Mouse (Mus musculus): ENCODE measurements at regions not wholly inside any gene's neighbourhood (a gene's known extent, or its start where the extent isn't known, plus 50 kb on each side); places are given as distances from the start of the nearest gene placed in this dataset.

- 62% methylated on average over 15 of the region's 15 CpGs for WGBS
- H3K4me2 ChIP-seq (replicated peaks; ENCODE audit: low read depth), result no peak overlapping the region
- H3K4me3 ChIP-seq (ENCODE audit: low read depth, low read length), result no peak overlapping the region
- H3K9ac ChIP-seq (ENCODE audit: low read depth, low read length), result no peak overlapping the region
- H3K9me3 ChIP-seq (ENCODE audit: control insufficient read depth), result 0 out of 2 replicates have a peak, but pooled peaks cover 6% of the 10 kb centered on the region
- H3K36me3 ChIP-seq (ENCODE audit: control insufficient read depth, insufficient read depth), result no peaks in the 10 kb centered on the region
- no peaks in the 10 kb centered on the region for H3K4me1 ChIP-seq (replicated peaks; ENCODE audit: control insufficient read depth, insufficient read depth, low read length)
- ATAC-seq, result no peak
- no peak overlapping the region for H3K27ac ChIP-seq (ENCODE audit: low read depth, low read length)
- TF ChIP-seq CTCF (IDR thresholded peaks at IDR 0.05; ENCODE audit: low read depth), result no peak
- no peaks in the 10 kb centered on the region for H3K27me3 ChIP-seq (replicated peaks; ENCODE audit: control insufficient read depth, insufficient read depth, low read length)
Measured at GRCm38 (mm10) chr13:44580156-44580736, 149.0 kb upstream of the Jarid2 start.

GRCm38 (mm10) chr13:44580767-44581166 is 148.5 kb upstream of the Jarid2 start:
- ATAC-seq, result no peak
- no peak overlapping the region for H3K4me3 ChIP-seq (ENCODE audit: low read depth, low read length)
- 27% methylated on average over 9 of the region's 9 CpGs for WGBS
- 0 out of 2 replicates have a peak, but pooled peaks cover 6% of the 10 kb centered on the region for H3K9me3 ChIP-seq (ENCODE audit: control insufficient read depth)
- no peak for TF ChIP-seq CTCF (IDR thresholded peaks at IDR 0.05; ENCODE audit: low read depth)
- no peak overlapping the region for H3K27ac ChIP-seq (ENCODE audit: low read depth, low read length)
- H3K4me1 ChIP-seq (replicated peaks; ENCODE audit: control insufficient read depth, insufficient read depth, low read length), result no peaks in the 10 kb centered on the region
- no peaks in the 10 kb centered on the region for H3K27me3 ChIP-seq (replicated peaks; ENCODE audit: control insufficient read depth, insufficient read depth, low read length)
- H3K9ac ChIP-seq (ENCODE audit: low read depth, low read length), result no peak overlapping the region
- H3K36me3 ChIP-seq (ENCODE audit: control insufficient read depth, insufficient read depth), result no peaks in the 10 kb centered on the region
- no peak overlapping the region for H3K4me2 ChIP-seq (replicated peaks; ENCODE audit: low read depth)

DNA sequence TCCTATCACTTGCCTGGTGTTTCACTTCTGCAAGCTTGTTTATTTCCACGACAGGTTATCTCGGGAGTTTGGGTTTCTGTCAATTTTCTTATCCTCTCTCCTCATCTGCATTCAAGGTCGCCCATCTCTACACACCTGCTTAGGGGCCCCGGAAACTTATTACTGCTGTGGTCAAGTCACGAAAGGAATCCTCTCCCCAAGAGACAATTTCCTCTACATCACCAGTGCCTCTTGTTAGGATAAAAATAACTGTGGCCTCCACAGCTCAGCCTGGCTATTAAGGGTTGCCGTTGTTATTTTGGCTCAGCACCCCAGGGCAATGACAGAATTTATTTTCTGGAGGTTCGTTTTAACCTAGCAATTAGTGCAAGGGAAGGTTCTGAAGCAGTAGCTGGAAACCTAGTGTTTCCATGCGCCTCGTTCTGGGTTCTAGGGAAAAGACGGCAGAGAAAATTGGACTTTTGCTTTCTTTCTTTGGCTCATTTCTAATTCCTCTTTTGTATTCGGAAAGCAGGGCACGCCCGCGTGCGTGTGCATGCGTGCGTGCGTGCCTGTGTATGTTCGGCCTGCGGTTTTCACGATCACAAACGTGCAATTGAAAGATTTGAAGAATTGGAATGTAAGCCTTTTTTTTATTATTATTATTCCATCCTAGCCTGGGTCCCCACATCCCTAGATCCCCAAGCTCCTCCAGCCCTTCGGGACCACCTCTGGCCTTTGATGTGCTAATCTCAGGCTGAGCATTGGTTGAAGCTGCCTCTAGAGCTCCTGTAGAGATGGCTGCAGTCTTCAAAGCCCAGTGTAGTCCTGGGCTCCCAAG is 147.1 kb upstream of the Jarid2 start:
- Histone ChIP-seq H3K36me3 (ENCODE audit: control insufficient read depth, insufficient read depth) (no peaks in the 10 kb centered on the region), H3K4me2 (replicated peaks; ENCODE audit: low read depth) (no peak overlapping the region), H3K4me1 (replicated peaks; ENCODE audit: control insufficient read depth, insufficient read depth, low read length) (no peaks in the 10 kb centered on the region), H3K27me3 (replicated peaks; ENCODE audit: control insufficient read depth, insufficient read depth, low read length) (no peaks in the 10 kb centered on the region), H3K27ac (ENCODE audit: low read depth, low read length) (no peak overlapping the region), H3K9ac (ENCODE audit: low read depth, low read length) (no peak overlapping the region), H3K9me3 (ENCODE audit: control insufficient read depth) (0 out of 2 replicates have a peak, but pooled peaks cover 6% of the 10 kb centered on the region), H3K4me3 (ENCODE audit: low read depth, low read length) (no peak overlapping the region)
- TF ChIP-seq CTCF (IDR thresholded peaks at IDR 0.05; ENCODE audit: low read depth), result no peak
- no peak for ATAC-seq
- 68% methylated on average over 23 of the region's 23 CpGs for WGBS

DNA sequence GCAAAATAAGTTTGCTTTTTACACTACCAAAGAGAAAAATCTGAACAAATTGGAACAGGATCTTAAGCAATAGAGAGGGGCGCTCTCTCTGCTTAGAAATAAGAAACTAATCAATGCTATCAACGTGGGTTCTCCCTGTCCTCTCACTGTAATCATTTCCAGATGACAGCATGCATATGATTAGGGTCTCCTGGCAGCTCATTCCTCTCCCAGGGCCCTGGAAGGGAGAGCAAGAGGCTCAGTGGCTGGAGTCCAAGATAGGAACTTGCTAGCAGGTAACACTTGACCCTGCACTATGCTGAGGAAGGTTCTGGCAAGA is 146.5 kb upstream of the Jarid2 start:
- no peaks in the 10 kb centered on the region for H3K36me3 ChIP-seq (ENCODE audit: control insufficient read depth, insufficient read depth)
- no peaks in the 10 kb centered on the region for H3K27me3 ChIP-seq (replicated peaks; ENCODE audit: control insufficient read depth, insufficient read depth, low read length)
- 64% methylated on average over 2 of the region's 2 CpGs for WGBS
- TF ChIP-seq CTCF (IDR thresholded peaks at IDR 0.05; ENCODE audit: low read depth), result no peak
- no peak overlapping the region for H3K4me3 ChIP-seq (ENCODE audit: low read depth, low read length)
- no peak overlapping the region for H3K9ac ChIP-seq (ENCODE audit: low read depth, low read length)
- no peaks in the 10 kb centered on the region for H3K4me1 ChIP-seq (replicated peaks; ENCODE audit: control insufficient read depth, insufficient read depth, low read length)
- no peak overlapping the region for H3K27ac ChIP-seq (ENCODE audit: low read depth, low read length)
- 0 out of 2 replicates have a peak, but pooled peaks cover 6% of the 10 kb centered on the region for H3K9me3 ChIP-seq (ENCODE audit: control insufficient read depth)
- H3K4me2 ChIP-seq (replicated peaks; ENCODE audit: low read depth), result no peak overlapping the region
- ATAC-seq, result no peak

- WGBS, result 78% methylated on average over 5 of the region's 5 CpGs
- no peak overlapping the region for H3K9ac ChIP-seq (ENCODE audit: low read depth, low read length)
- ATAC-seq, result no peak
- H3K27ac ChIP-seq (ENCODE audit: low read depth, low read length), result no peak overlapping the region
- no peaks in the 10 kb centered on the region for H3K27me3 ChIP-seq (replicated peaks; ENCODE audit: control insufficient read depth, insufficient read depth, low read length)
- H3K4me1 ChIP-seq (replicated peaks; ENCODE audit: control insufficient read depth, insufficient read depth, low read length), result no peaks in the 10 kb centered on the region
- no peaks in the 10 kb centered on the region for H3K36me3 ChIP-seq (ENCODE audit: control insufficient read depth, insufficient read depth)
- 0 out of 2 replicates have a peak, but pooled peaks cover 6% of the 10 kb centered on the region for H3K9me3 ChIP-seq (ENCODE audit: control insufficient read depth)
- no peak for TF ChIP-seq CTCF (IDR thresholded peaks at IDR 0.05; ENCODE audit: low read depth)
- no peak overlapping the region for H3K4me3 ChIP-seq (ENCODE audit: low read depth, low read length)
- H3K4me2 ChIP-seq (replicated peaks; ENCODE audit: low read depth), result no peak overlapping the region
Measured at GRCm38 (mm10) chr13:44583614-44584013, 145.7 kb upstream of the Jarid2 start.

GRCm38 (mm10) chr13:44584151-44584550 is 145.1 kb upstream of the Jarid2 start:
- no peak for ATAC-seq
- 0 out of 2 replicates have a peak, but pooled peaks cover 1% of the 10 kb centered on the region for H3K9me3 ChIP-seq (ENCODE audit: control insufficient read depth)
- H3K4me1 ChIP-seq (replicated peaks; ENCODE audit: control insufficient read depth, insufficient read depth, low read length), result no peaks in the 10 kb centered on the region
- no peaks in the 10 kb centered on the region for H3K36me3 ChIP-seq (ENCODE audit: control insufficient read depth, insufficient read depth)
- H3K27me3 ChIP-seq (replicated peaks; ENCODE audit: control insufficient read depth, insufficient read depth, low read length), result no peaks in the 10 kb centered on the region
- H3K4me3 ChIP-seq (ENCODE audit: low read depth, low read length), result no peak overlapping the region
- no peak overlapping the region for H3K9ac ChIP-seq (ENCODE audit: low read depth, low read length)
- WGBS, result 38% methylated on average over 8 of the region's 8 CpGs
- no peak overlapping the region for H3K27ac ChIP-seq (ENCODE audit: low read depth, low read length)
- TF ChIP-seq CTCF (IDR thresholded peaks at IDR 0.05; ENCODE audit: low read depth), result no peak
- H3K4me2 ChIP-seq (replicated peaks; ENCODE audit: low read depth), result no peak overlapping the region
